Mouse (Mus musculus): ENCODE results near the gene Fcho1.

DNA sequence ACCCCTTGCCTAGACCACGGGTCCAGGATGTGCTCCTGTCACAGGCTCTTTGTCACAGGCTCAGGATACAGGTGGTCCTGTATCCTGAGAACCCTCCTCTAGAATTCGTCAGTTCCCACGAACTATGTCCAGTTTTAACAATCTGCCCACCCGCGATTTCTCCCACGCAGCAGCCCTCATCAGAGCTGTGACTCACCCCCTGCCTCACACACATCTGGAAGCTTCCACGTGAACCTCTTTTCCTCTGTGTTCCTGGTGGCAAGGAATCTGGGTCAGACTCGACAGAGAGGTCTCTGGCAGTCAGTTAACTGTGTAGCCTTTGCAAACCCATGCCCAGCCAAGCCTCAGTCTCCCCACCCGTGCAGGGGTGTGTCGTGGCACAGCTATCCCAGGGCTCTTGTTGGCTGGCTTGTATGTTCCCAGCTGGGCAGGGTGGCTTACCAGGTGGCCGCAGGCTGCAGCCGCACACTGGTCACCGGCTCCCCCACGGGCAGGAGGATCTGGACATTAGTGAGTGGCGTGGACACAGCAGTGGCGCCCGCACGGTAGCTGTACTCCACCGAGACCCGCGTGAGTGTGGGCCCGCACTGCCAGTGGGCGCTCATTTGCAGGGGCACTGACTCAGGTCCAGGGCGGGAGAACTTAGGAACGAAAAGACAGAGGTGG is 16.2 kb downstream of the Fcho1 start:
- TF ChIP-seq CTCF (conservative IDR thresholded peaks at IDR 0.05; ENCODE audit: low read length) (no peak), POU5F1 (IDR thresholded peaks at IDR 0.05; ENCODE audit: borderline replicate concordance, low read length) (no peak), NANOG (IDR thresholded peaks at IDR 0.05; ENCODE audit: borderline replicate concordance, low read length) (no peak)
